Mouse (Mus musculus): ENCODE data around the gene Kcnrg. TPM values are rescaled to one million over a fixed set of nuclear protein-coding genes. Genes with fewer than 3 reads are reported as not detected.

The Kcnrg gene
- polyA plus RNA-seq, 1 experiment from 2014 or later = 0.29 TPM

GRCm38 (mm10) chr14:61647881-61648684 is 40.8 kb downstream of the Kcnrg start:
- TF ChIP-seq CTCF (IDR thresholded peaks at IDR 0.05; ENCODE audit: low read depth) (no peak), EP300 (optimal IDR thresholded peaks at IDR 0.05) (no peak)
- under 1% methylated on average over 46 of the region's 95 CpGs for WGBS
- H3K27me3 ChIP-seq (ENCODE audit: control insufficient read depth, insufficient read depth, low read length) = no peaks in the 10 kb centered on the region

GRCm38 (mm10) chr14:61648685-61649504 is 41.6 kb downstream of the Kcnrg start:
- Histone ChIP-seq H3K9ac (ENCODE audit: low read length) (peak overlapping the region; percentile 89), H3K4me3 (ENCODE audit: low read depth, low read length) (peak overlapping the region; percentile 87), H3K4me2 (replicated peaks; ENCODE audit: low read depth) (peak overlapping the region; percentile 82), H3K36me3 (ENCODE audit: control insufficient read depth, insufficient read depth, low read length) (no peaks in the 10 kb centered on the region), H3K27me3 (ENCODE audit: control insufficient read depth, insufficient read depth, low read length) (no peaks in the 10 kb centered on the region), H3K27ac (replicated peaks) (peak overlapping the region; percentile 95), H3K9me3 (ENCODE audit: control insufficient read depth, low read length) (no peaks in the 10 kb centered on the region), H3K4me1 (replicated peaks; ENCODE audit: control insufficient read depth, insufficient read depth) (no peaks in the 10 kb centered on the region)
- ATAC-seq (ENCODE audit: low FRiP score, low TSS enrichment) (peak; percentile 95), DNase-seq (ENCODE audit: low spot score) (peak; percentile 99)
- 1% methylated on average over 62 of the region's 62 CpGs for WGBS
- TF ChIP-seq EP300 (optimal IDR thresholded peaks at IDR 0.05) (no peak), CTCF (IDR thresholded peaks at IDR 0.05; ENCODE audit: low read depth) (no peak; the same call in 1 of the 2 replicates)

More at GRCm38 (mm10) chr14:61647881-61648684, 40.8 kb downstream of the Kcnrg start:
- ATAC-seq (ENCODE audit: low FRiP score, low TSS enrichment) (peak; percentile 79), DNase-seq (ENCODE audit: low spot score) (peak; percentile 69)
- Histone ChIP-seq H3K36me3 (ENCODE audit: control insufficient read depth, insufficient read depth, low read length) (no peaks in the 10 kb centered on the region), H3K9me3 (ENCODE audit: control insufficient read depth, low read length) (no peaks in the 10 kb centered on the region), H3K27ac (replicated peaks) (peak overlapping the region; percentile 95), H3K4me2 (replicated peaks; ENCODE audit: low read depth) (peak overlapping the region; percentile 82), H3K4me3 (ENCODE audit: low read depth, low read length) (peak overlapping the region; percentile 87), H3K4me1 (replicated peaks; ENCODE audit: control insufficient read depth, insufficient read depth) (no peaks in the 10 kb centered on the region), H3K9ac (ENCODE audit: low read length) (peak overlapping the region; percentile 89)

- no peak overlapping the region for H3K27ac ChIP-seq (replicated peaks)
- H3K4me1 ChIP-seq (replicated peaks; ENCODE audit: control insufficient read depth, insufficient read depth) = no peaks in the 10 kb centered on the region
- no peak overlapping the region for H3K4me2 ChIP-seq (replicated peaks; ENCODE audit: low read depth)
- 36% methylated on average over 9 of the region's 9 CpGs for WGBS
- ATAC-seq (ENCODE audit: low FRiP score, low TSS enrichment) (no peak), DNase-seq (ENCODE audit: low spot score) (peak; percentile 33)
- no peaks in the 10 kb centered on the region for H3K9me3 ChIP-seq (ENCODE audit: control insufficient read depth, low read length)
- no peak overlapping the region for H3K4me3 ChIP-seq (ENCODE audit: low read depth, low read length)
- TF ChIP-seq CTCF (IDR thresholded peaks at IDR 0.05; ENCODE audit: low read depth) (peak; percentile 80), EP300 (optimal IDR thresholded peaks at IDR 0.05) (no peak)
- H3K9ac ChIP-seq (ENCODE audit: low read length) = no peak overlapping the region
- H3K27me3 ChIP-seq (ENCODE audit: control insufficient read depth, insufficient read depth, low read length) = no peaks in the 10 kb centered on the region
- no peaks in the 10 kb centered on the region for H3K36me3 ChIP-seq (ENCODE audit: control insufficient read depth, insufficient read depth, low read length)
Measured at GRCm38 (mm10) chr14:61650291-61650960, 43.2 kb downstream of the Kcnrg start.

GRCm38 (mm10) chr14:61656469-61656868 is 49.2 kb downstream of the Kcnrg start:
- no peaks in the 10 kb centered on the region for H3K9me3 ChIP-seq (ENCODE audit: control insufficient read depth, low read length)
- H3K27ac ChIP-seq (replicated peaks) = no peak overlapping the region
- no peaks in the 10 kb centered on the region for H3K36me3 ChIP-seq (ENCODE audit: control insufficient read depth, insufficient read depth, low read length)
- WGBS = 35% methylated on average over 2 of the region's 2 CpGs
- ATAC-seq (ENCODE audit: low FRiP score, low TSS enrichment) = no peak
- no peak overlapping the region for H3K9ac ChIP-seq (ENCODE audit: low read length)
- H3K27me3 ChIP-seq (ENCODE audit: control insufficient read depth, insufficient read depth, low read length) = no peaks in the 10 kb centered on the region
- H3K4me3 ChIP-seq (ENCODE audit: low read depth, low read length) = no peak overlapping the region
- TF ChIP-seq CTCF (IDR thresholded peaks at IDR 0.05; ENCODE audit: low read depth) (no peak), EP300 (optimal IDR thresholded peaks at IDR 0.05) (no peak)
- no peak for DNase-seq (ENCODE audit: low spot score)
- H3K4me2 ChIP-seq (replicated peaks; ENCODE audit: low read depth) = no peak overlapping the region
- no peaks in the 10 kb centered on the region for H3K4me1 ChIP-seq (replicated peaks; ENCODE audit: control insufficient read depth, insufficient read depth)

- H3K27me3 ChIP-seq (ENCODE audit: control insufficient read depth, insufficient read depth, low read length) = no peaks in the 10 kb centered on the region
- no peaks in the 10 kb centered on the region for H3K9me3 ChIP-seq (ENCODE audit: control insufficient read depth, low read length)
- 91% methylated on average over 1 of the region's 1 CpGs for WGBS
- TF ChIP-seq EP300 (optimal IDR thresholded peaks at IDR 0.05) (no peak), CTCF (IDR thresholded peaks at IDR 0.05; ENCODE audit: low read depth) (no peak)
- no peak overlapping the region for H3K9ac ChIP-seq (ENCODE audit: low read length)
- H3K4me1 ChIP-seq (replicated peaks; ENCODE audit: control insufficient read depth, insufficient read depth) = no peaks in the 10 kb centered on the region
- no peaks in the 10 kb centered on the region for H3K36me3 ChIP-seq (ENCODE audit: control insufficient read depth, insufficient read depth, low read length)
- H3K4me2 ChIP-seq (replicated peaks; ENCODE audit: low read depth) = no peak overlapping the region
- ATAC-seq (ENCODE audit: low FRiP score, low TSS enrichment) = no peak
- H3K27ac ChIP-seq (replicated peaks) = no peak overlapping the region
- DNase-seq (ENCODE audit: low spot score) = no peak
- no peak overlapping the region for H3K4me3 ChIP-seq (ENCODE audit: low read depth, low read length)
Measured at GRCm38 (mm10) chr14:61661496-61661895, 54.2 kb downstream of the Kcnrg start.

Data from stomach, postnatal 0 days (tissue).